Mouse (Mus musculus) subcutaneous adipose tissue, adult 2 months (tissue): ENCODE measurements around the gene Ttll5. TPM values are rescaled to one million over a fixed set of nuclear protein-coding genes. Genes with fewer than 3 reads are reported as not detected.

Source experiments
- polyA plus RNA-seq: library from polyadenylated mRNA; depleted of rRNA; stranded (reverse); fragments of >200 nt; gene quantifications from 2 replicates; pipeline ENCODE4 v1.2.3, GENCODE M21; 2012; ENCODE audit warnings: low replicate concordance; rRNA removed

Gene Ttll5
- 13.0 and 14.8 TPM in 2 replicates for polyA plus RNA-seq

DNA sequence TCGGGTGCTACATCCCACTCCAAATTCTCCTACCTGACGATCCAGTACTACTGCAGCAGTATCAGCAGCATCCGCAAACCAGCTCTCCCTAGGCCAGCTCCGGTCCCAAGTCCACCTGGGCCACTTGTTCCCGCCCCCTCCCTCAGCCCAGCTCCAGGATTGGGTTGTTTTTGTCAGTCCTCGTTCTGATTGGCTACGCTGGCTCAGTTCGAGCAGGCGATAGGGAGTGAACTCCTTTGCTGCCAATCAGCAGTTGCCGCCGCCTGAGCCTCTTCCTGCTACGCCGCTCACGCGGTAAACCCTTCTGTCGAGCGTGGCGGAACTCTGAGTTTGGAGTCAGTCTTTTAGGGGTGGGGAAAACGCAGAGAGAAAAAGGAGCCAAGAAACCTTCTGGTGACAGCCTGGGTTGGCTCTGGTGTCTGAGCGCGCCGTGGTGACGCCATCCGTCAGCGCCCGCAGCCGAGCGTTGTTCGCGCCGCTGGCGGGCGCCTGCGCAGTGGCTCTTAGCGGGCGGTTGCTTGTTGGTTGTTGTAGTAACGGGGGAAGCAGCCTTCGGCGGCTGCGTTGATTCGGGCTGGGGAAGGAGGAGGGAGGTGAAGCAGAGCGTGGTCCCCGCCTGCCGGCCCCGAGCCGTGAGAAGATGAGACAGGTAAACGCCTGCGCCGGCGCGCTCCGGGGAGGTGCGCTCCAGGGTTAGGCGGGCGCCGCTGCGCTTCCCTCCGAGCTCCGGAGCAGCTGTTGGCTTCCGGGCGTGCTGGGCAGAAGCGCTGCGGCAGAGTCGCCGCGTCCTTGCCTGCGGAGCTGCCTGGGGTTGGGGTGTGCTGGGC is at the start of gene Ttll5, which contains the start of gene Erg28:
Ttll5 (plus strand) TSS at position 222 of the 827 bp plus-strand sequence.
Erg28 (minus strand) TSS at position 113 of the 827 bp plus-strand sequence.

DNA sequence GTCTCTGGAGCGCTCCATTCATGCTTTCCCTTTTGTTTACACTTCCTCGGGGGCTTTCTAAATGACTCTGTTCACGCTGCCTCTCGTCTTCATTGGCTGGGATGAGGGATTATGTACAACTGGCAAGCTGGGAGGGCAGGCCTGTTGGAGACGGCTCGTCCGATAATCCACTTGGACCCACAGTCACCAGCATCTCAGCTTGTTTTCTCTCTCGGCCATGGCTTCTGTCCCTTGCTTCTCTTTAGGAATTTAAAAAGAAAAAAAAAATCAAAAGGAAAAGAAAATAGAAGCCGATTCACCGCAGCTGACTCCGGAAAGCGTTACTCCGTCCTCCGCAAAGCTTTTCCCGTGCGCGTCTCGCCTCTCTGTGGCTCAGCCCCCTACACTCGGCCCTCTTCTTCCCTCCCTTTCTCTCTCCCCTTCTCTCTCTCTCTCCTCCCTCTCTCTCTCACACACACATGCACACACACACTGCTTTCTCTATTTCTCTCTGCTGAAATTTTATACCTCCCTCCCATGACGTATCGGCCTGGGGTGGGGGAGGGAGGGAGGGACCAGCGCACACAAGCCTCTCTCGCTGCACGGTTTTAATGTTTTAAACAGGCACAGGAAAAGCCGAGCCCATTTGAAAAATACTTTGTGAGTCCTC is 254.2 kb downstream of the Ttll5 start, which contains the start of gene Tgfb3:
Tgfb3 (minus strand) TSS at position 489 of the 649 bp plus-strand sequence.

DNA sequence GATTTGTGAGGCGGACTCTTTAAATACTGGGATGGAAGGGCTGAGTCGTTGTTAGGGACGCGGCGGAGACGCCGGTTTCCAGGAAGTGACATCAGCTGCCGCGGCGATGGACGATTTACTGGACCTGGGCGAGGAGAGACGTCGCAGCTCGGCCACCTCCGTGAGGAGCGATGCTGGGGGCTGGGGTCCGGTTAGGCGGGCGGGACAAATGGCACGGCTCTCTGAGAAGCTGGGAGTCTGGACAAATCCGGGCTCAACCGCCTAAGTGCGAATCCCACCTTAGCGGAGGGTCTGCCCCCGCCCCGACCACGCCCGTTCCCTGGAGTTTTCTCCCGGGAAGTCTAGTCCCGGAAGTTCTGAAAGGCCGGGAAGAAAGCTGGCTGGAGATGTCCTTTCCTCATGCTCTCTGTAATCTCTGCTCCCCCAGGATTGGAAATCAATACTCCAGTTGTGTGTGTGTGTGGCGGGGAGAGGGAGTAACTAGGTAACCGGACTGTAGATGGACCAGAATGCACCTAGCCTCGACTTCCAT is 258.1 kb downstream of the Ttll5 start, which contains the start of gene Ift43:
Ift43 (plus strand) TSS at position 61 of the 532 bp plus-strand sequence.

Other genes starting within 250 kb of the Ttll5 start
- gene Jdp2, start 225.6 kb upstream of the Ttll5 start, polyA plus RNA-seq: 14.6 and 19.2 TPM in 2 replicates
- gene Batf, start 138.0 kb upstream of the Ttll5 start, polyA plus RNA-seq: 1.9 and 9.9 TPM in 2 replicates
- 2.4 and 4.5 TPM in 2 replicates for gene Flvcr2, start 78.1 kb upstream of the Ttll5 start, polyA plus RNA-seq
- 25.9 and 43.5 TPM in 2 replicates for gene Erg28, start 109 bp upstream of the Ttll5 start, polyA plus RNA-seq